Mouse (Mus musculus) hindbrain, embryonic 11.5 days (tissue): ENCODE measurements around the gene Ap3m1. TPM values are rescaled to one million over a fixed set of nuclear protein-coding genes. Genes with fewer than 3 reads are reported as not detected.

Experiments
- ATAC-seq: fragments of 200-750 bp; cut with Nextera tagmentation; 2 replicates; pipeline ENCODE4 v1.8.0; 2017; ENCODE audit warnings: mild to moderate bottlenecking, moderate TSS enrichment, moderate library complexity; ENCODE audit not compliant: low FRiP score
- DNase-seq: peaks from one replicate; pipeline ENCODE4 v3.0.0-alpha.2; 2015; ENCODE audit warnings: low spot score
- H3K27ac ChIP-seq: fragments of 300-500 bp; sonication (generic); 2 replicates; pipeline ENCODE4 v1.5.1; 2014; ENCODE audit warnings: mild to moderate bottlenecking, low read depth, low read length
- H3K27me3 ChIP-seq: fragments of 300-500 bp; sonication (generic); 2 replicates; pipeline ENCODE4 v1.6.1; 2014; ENCODE audit warnings: mild to moderate bottlenecking, low read length, moderate library complexity, mixed read lengths; ENCODE audit not compliant: control insufficient read depth, insufficient read depth
- H3K36me3 ChIP-seq: fragments of 300-500 bp; sonication (generic); 2 replicates; pipeline ENCODE4 v1.6.1; 2014; ENCODE audit warnings: mild to moderate bottlenecking, low read length, moderate library complexity, mixed read lengths; ENCODE audit not compliant: control insufficient read depth, insufficient read depth
- H3K4me1 ChIP-seq: fragments of 300-500 bp; sonication (generic); replicated peaks from 2 replicates; pipeline ENCODE4 v1.6.1; 2014; ENCODE audit warnings: low read length, mixed read lengths; ENCODE audit not compliant: control insufficient read depth, insufficient read depth
- H3K4me2 ChIP-seq: fragments of 300-500 bp; sonication (generic); replicated peaks from 2 replicates; pipeline ENCODE4 v1.6.1; 2014; ENCODE audit warnings: mild to moderate bottlenecking, low read depth, low read length
- H3K4me3 ChIP-seq: fragments of 300-500 bp; sonication (generic); 2 replicates; pipeline ENCODE4 v1.5.1; 2014; ENCODE audit warnings: low read depth, low read length
- H3K9ac ChIP-seq: fragments of 300-500 bp; sonication (generic); 2 replicates; pipeline ENCODE4 v1.6.1; 2014; ENCODE audit warnings: low read depth, low read length
- H3K9me3 ChIP-seq: fragments of 300-500 bp; sonication (generic); 2 replicates; pipeline ENCODE4 v1.6.1; 2016; ENCODE audit warnings: low read length; ENCODE audit not compliant: control insufficient read depth
- WGBS: fragments of 180-500 bp; shearing (Covaris S2); extraction: QIAGEN DNeasy Blood & Tissue Kit; methylation state at CpG from one replicate; pipeline ENCODE4 v1.1.7; 2014; 5-methylcytosine and 5-hydroxymethylcytosine counted together
- polyA plus RNA-seq: library from polyadenylated mRNA; unstranded; fragments of >200 nt; fragmentation: Nextera tagmentation; extraction: Ambion mirVana; gene quantifications from 2 replicates; pipeline ENCODE4 v1.2.1, GENCODE M21; 2014

Ap3m1 gene
- polyA plus RNA-seq, 1 experiment from 2014 or later = 138 TPM

DNA sequence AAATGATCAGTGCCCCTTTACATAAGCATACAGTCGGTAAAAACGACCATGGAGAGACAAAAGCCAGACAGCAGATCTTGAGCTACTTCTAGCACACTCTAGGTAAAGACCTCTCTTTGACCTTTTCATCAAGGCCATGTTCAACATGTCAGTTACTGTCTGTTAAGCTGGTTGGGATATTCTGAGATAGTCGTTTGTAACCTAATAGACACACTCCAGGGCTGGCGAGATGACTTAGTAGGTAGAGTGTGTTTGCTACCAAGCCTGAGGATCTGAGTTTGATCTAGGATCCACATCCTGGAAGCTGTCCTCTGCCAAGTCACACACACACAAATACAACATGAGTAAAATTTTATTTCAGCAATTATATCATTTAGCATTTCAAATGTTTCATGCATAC lies 12.7 kb downstream of the Ap3m1 start:
- ATAC-seq (no peak), DNase-seq (no peak)
- Histone ChIP-seq H3K36me3 (no peaks in the 10 kb centered on the region), H3K27ac (no peak overlapping the region), H3K4me3 (no peak overlapping the region), H3K4me1 (no peaks in the 10 kb centered on the region), H3K9ac (no peak overlapping the region), H3K4me2 (no peak overlapping the region), H3K27me3 (no peaks in the 10 kb centered on the region), H3K9me3 (no peaks in the 10 kb centered on the region)
- 94% methylated on average over 4 of the region's 4 CpGs for WGBS

DNA sequence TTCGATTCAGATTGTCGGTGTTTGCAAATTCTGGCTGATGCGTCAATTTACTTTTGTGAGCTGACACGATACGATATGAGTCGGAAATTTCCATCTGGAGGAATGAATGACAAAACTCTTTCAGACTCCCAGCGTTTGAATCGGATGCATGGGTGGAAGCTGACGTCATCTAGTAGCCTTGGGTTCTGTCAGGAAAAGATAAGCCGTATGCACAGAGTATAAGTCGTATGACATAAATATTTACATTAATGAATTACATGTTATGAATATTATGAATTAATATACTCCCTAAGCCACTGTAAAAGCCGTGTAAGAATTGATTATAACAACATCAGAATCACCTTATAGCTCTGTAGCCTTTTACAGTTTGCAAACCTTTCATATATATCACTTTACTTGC lies 13.2 kb downstream of the Ap3m1 start:
- no peak overlapping the region for H3K9ac ChIP-seq
- no peaks in the 10 kb centered on the region for H3K27me3 ChIP-seq
- H3K4me3 ChIP-seq = no peak overlapping the region
- no peak for ATAC-seq
- DNase-seq = no peak
- no peaks in the 10 kb centered on the region for H3K4me1 ChIP-seq
- H3K4me2 ChIP-seq = no peak overlapping the region
- no peaks in the 10 kb centered on the region for H3K9me3 ChIP-seq
- no peaks in the 10 kb centered on the region for H3K36me3 ChIP-seq
- H3K27ac ChIP-seq = no peak overlapping the region
- 93% methylated on average over 12 of the region's 12 CpGs for WGBS

DNA sequence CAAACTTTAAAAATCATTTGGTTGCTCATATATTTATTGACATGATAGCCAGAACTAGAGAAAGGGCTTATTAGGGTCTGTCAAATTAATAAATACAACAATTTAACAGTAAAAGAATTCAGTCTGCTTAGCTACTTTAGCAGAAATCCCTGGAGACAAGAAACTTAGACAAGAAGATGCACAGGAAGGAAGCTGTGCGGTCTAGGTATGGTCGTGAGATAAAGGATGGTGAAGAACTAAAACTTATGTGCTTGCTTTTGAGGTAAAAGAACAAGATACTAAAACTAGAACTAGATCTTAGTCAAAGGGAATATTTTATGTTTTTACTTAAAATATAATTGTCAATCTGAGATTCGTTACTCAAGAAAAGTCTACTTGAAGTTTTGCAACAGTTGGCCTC lies 17.5 kb downstream of the Ap3m1 start:
- ATAC-seq = no peak
- no peaks in the 10 kb centered on the region for H3K9me3 ChIP-seq
- no peak overlapping the region for H3K4me3 ChIP-seq
- no peak overlapping the region for H3K27ac ChIP-seq
- DNase-seq = no peak
- H3K4me2 ChIP-seq = no peak overlapping the region
- H3K4me1 ChIP-seq = no peaks in the 10 kb centered on the region
- 0 out of 2 replicates have a peak, but pooled peaks cover 2% of the 10 kb centered on the region for H3K36me3 ChIP-seq
- H3K9ac ChIP-seq = no peak overlapping the region
- H3K27me3 ChIP-seq = no peaks in the 10 kb centered on the region
- WGBS = 96% methylated on average over 3 of the region's 3 CpGs

DNA sequence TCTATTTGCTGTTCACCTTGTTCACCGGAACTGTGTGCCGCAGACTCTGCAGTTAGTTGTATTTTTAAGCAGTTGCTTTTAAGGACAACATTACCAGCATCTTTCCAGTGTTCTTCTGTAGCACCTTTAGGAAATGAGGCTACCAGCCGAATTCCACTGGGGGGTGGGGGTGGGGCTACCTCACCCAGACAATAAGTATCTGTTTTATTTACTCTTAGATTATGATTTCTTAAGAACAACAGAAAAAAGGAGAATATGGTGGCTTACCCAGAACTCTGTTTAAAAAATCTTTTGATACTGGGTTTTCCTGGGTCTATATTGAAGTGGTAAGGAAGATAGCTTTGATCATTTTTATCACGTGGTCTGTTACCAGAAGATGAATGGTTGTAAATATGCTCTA lies 18.0 kb downstream of the Ap3m1 start:
- Histone ChIP-seq H3K4me1 (no peaks in the 10 kb centered on the region), H3K4me2 (no peak overlapping the region), H3K9me3 (no peaks in the 10 kb centered on the region), H3K27ac (no peak overlapping the region), H3K9ac (no peak overlapping the region), H3K4me3 (no peak overlapping the region), H3K36me3 (0 out of 2 replicates have a peak, but pooled peaks cover 2% of the 10 kb centered on the region), H3K27me3 (no peaks in the 10 kb centered on the region)
- DNase-seq = no peak
- no peak for ATAC-seq
- WGBS = 93% methylated on average over 4 of the region's 4 CpGs

DNA sequence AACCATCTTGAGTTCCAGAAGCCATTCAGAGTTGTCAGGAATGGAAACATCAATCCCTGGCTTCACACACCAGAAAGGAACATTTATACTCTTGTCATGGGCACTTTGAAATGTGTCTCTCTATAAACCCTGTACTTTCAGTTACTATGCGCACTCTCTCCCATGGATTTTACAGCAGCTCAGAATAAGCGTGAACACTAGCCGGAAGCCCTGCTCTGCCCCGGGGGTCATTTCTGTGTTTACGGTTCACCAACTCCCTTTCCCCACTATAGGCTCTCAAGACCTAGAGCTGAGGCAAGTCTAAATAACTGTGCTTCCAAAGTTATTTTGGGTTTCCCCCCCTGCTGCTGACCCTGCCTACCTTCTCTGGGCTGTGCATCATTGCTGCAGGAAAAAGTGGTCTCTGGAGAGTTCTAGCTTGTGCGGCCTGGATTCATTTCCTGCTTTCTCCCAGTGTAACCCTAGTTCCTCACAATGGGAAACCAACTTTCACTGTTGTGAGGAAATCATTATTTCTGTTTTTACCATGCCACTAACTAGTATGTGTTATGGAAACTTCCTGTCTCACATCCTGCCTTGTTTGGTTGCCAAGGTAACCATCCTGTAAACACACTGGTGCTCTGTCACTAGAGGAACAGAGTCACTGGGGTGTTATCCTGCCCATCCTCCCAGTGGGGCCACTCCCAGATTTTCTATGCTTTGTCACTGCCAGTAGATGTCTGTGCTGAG lies 20.4 kb downstream of the Ap3m1 start:
- Histone ChIP-seq H3K9me3 (no peaks in the 10 kb centered on the region), H3K4me3 (no peak overlapping the region), H3K36me3 (0 out of 2 replicates have a peak, but pooled peaks cover 2% of the 10 kb centered on the region), H3K4me1 (no peaks in the 10 kb centered on the region), H3K27ac (no peak overlapping the region), H3K27me3 (no peaks in the 10 kb centered on the region), H3K4me2 (no peak overlapping the region), H3K9ac (no peak overlapping the region)
- peak; percentile 25 for DNase-seq
- ATAC-seq = no peak
- 58% methylated on average over 6 of the region's 6 CpGs for WGBS

DNA sequence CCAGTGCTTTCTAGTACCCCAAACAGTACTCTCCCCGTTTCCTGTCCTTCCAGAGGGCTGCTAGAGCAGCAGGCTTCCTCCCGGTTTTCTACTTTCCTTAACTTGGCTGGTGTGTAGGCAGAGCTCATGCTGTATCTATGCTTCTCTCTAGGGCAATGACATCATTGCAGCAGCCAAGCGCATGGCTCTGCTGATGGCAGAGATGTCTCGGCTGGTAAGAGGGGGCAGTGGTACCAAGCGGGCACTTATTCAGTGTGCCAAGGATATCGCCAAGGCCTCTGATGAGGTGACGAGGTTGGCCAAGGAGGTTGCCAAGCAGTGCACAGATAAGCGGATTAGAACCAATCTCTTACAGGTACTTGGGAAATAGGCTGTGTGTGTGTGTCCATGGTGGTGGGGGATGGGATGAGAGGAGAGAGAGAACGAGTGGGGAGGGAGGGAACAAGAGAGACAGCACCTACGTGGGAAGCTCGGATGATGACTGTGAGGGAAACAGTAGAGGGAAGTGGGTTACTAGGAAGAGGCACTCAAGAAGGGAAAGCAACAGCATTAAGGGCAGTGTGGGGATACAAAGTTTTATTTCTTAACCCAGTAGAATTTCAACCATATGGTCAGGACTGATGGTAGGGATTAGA lies 23.2 kb downstream of the Ap3m1 start:
- no peak overlapping the region for H3K27ac ChIP-seq
- no peak overlapping the region for H3K4me2 ChIP-seq
- no peaks in the 10 kb centered on the region for H3K27me3 ChIP-seq
- no peak overlapping the region for H3K4me3 ChIP-seq
- WGBS = 89% methylated on average over 11 of the region's 11 CpGs
- H3K9ac ChIP-seq = no peak overlapping the region
- ATAC-seq (no peak), DNase-seq (no peak)
- H3K9me3 ChIP-seq = no peaks in the 10 kb centered on the region
- H3K36me3 ChIP-seq = 0 out of 2 replicates have a peak, but pooled peaks cover 2% of the 10 kb centered on the region
- no peaks in the 10 kb centered on the region for H3K4me1 ChIP-seq

DNA sequence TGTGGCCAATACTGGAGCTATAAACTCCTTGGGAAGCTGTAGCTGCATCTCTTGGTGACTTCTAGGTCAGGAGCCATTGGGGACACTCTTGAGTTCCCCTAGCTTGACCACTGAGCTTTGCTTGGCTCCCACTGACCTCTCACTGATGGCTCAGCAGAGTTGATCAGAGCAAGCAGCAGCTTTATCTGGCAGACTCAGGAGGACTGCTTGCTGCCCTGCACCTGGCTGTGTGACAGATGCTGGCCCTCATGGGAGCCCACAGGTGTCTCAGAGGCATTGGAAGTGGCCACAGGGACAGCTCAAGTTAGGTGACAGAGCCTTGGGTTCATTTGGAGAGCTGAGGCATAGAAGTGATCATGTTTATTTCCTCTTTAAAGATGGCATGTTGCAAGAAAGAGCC lies 24.8 kb downstream of the Ap3m1 start:
- no peaks in the 10 kb centered on the region for H3K9me3 ChIP-seq
- H3K9ac ChIP-seq = no peak overlapping the region
- H3K4me3 ChIP-seq = no peak overlapping the region
- no peaks in the 10 kb centered on the region for H3K4me1 ChIP-seq
- no peak overlapping the region for H3K4me2 ChIP-seq
- DNase-seq (no peak), ATAC-seq (no peak)
- 0 out of 2 replicates have a peak, but pooled peaks cover 2% of the 10 kb centered on the region for H3K36me3 ChIP-seq
- H3K27me3 ChIP-seq = no peaks in the 10 kb centered on the region
- no peak overlapping the region for H3K27ac ChIP-seq

DNA sequence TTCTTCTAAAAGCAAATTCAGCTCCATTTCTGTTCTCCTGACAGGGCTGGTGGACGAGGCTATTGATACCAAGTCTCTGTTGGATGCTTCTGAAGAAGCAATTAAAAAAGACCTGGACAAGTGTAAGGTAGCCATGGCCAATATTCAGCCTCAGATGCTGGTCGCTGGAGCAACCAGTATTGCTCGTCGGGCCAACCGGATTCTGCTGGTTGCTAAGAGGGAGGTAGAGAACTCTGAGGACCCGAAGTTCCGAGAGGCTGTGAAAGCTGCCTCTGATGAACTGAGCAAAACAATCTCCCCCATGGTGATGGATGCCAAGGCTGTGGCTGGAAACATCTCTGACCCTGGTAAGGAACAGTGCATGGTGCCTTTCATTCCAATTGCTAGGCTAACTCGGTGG lies 31.9 kb downstream of the Ap3m1 start:
- H3K9ac ChIP-seq = no peak overlapping the region
- H3K36me3 ChIP-seq = no peaks in the 10 kb centered on the region
- no peak overlapping the region for H3K4me3 ChIP-seq
- no peaks in the 10 kb centered on the region for H3K27me3 ChIP-seq
- DNase-seq = no peak
- no peaks in the 10 kb centered on the region for H3K9me3 ChIP-seq
- H3K4me1 ChIP-seq = no peaks in the 10 kb centered on the region
- no peak overlapping the region for H3K4me2 ChIP-seq
- WGBS = 86% methylated on average over 8 of the region's 8 CpGs
- ATAC-seq = no peak
- H3K27ac ChIP-seq = no peak overlapping the region

DNA sequence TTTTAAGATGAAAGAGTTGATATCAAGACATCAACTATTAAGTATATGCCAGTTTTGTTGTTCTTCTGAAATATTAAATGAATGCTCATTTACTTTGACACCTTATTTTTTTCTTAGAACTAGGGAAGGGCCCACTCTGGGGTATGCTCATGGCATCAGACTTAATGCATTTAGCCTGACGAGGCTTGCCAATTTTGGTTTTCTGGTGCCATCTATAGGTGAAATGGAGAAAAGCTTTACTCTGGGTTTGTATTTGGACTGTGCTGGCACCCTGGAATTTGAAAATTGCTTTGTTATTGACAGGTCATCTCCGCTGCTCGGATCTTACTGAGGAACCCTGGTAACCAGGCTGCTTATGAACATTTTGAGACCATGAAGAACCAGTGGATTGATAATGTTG lies 33.3 kb downstream of the Ap3m1 start:
- no peak for ATAC-seq
- Histone ChIP-seq H3K36me3 (no peaks in the 10 kb centered on the region), H3K27me3 (no peaks in the 10 kb centered on the region), H3K9ac (no peak overlapping the region), H3K4me2 (no peak overlapping the region), H3K9me3 (no peaks in the 10 kb centered on the region), H3K4me3 (no peak overlapping the region), H3K4me1 (no peaks in the 10 kb centered on the region), H3K27ac (no peak overlapping the region)
- DNase-seq = peak; percentile 60
- 56% methylated on average over 3 of the region's 3 CpGs for WGBS
